Mouse (Mus musculus): Measurements from ENCODE around the gene Ccer2. TPM values are rescaled to one million over a fixed set of nuclear protein-coding genes. Genes with fewer than 3 reads are reported as not detected.

Ccer2 gene
- polyA plus RNA-seq, 1 experiment = not detected

DNA sequence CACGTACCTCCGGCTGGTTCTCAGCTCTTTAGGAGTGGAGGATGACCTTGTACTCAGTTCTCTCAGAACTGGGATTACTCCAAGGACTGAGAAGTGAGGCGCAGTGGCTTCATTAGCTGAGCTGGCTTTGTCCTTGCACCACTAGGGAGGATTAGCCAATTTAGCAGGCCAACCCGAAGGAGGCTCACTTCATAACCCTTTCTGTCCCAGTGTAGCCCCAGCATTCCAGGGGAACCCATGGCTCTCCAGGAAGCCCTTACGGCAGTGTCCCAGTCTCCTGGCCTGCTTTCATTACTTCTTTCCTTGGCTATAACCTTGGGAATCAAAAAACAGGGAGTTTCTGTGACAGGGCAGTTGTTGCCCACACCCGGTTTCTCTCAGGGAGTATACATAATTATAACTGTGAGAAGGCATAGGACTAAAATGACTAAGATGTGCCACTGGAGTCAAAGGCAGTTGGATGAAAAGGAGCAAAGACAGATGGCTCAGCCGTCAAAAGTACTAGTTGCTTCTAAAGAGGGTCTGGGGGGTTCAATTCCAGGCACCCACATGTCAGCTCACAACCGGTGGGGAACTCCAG, 51.8 kb downstream of the Ccer2 start:
- TF ChIP-seq CTCF (conservative IDR thresholded peaks at IDR 0.05; ENCODE audit: insufficient read depth, insufficient read length, low read depth, low read length) (no peak), POLR2A (IDR thresholded peaks at IDR 0.05; ENCODE audit: low read depth, low read length) (no peak)
- H3K4me1 ChIP-seq (ENCODE audit: control insufficient read depth, insufficient read depth, low read length) = peaks cover 34% of the 10 kb centered on the region
- 19% methylated on average over 6 of the region's 8 CpGs for WGBS
- no peaks in the 10 kb centered on the region for H3K27me3 ChIP-seq (replicated peaks; ENCODE audit: control insufficient read depth, insufficient read depth, low read length)
- peak overlapping the region; percentile 75 for H3K4me3 ChIP-seq (ENCODE audit: insufficient read depth, low read depth, low read length)
- DNase-seq = peak; percentile 51
- peak overlapping the region; percentile 95 for H3K27ac ChIP-seq (ENCODE audit: insufficient read depth, low read depth, low read length)
- H3K36me3 ChIP-seq (ENCODE audit: control insufficient read depth, insufficient read depth, low read length) = peaks cover 2% of the 10 kb centered on the region; the same call in 1 of the 2 replicates

DNA sequence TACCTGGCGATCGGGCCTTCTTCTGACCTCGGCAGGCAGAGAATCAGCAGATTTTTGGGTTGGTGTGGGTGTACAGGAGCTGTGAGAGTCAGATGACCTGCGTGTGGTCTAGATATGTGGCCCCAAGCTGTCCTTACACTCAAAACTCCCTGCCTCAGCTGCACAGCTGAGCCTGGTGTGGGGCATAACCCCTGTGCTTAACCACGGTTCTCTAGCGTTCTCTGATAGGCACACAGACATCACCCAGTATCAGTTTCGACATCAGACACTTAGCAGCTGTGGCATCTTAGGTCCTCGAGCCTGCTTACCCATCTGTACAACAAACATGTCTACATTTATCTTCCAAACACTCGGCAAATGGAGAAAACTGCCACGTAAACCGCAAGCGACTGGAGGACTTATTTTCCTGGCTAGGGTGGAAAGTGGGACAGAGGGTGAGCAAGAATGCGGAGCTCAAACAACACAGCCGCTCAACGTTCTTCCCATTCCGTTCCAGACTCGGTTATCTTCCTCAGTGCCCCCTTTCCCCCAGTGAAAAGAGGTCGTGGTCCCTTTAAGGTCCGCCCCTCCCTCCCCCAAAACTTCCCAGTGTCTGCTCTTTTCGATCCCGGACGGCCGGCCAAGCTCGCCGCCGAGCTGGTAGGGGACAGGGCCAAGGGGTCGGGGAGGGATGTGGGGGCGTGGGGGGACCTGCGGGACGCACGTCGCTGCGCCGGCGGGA, 52.4 kb downstream of the Ccer2 start, which contains the start of gene Hnrnpl:
Hnrnpl (plus strand) TSS at position 321 of the 721 bp plus-strand sequence.
- DNase-seq = peak; percentile 75
- no peak for TF ChIP-seq POLR2A (IDR thresholded peaks at IDR 0.05; ENCODE audit: low read depth, low read length)
- TF ChIP-seq CTCF (conservative IDR thresholded peaks at IDR 0.05; ENCODE audit: insufficient read depth, insufficient read length, low read depth, low read length) = no peak
- Histone ChIP-seq H3K4me1 (ENCODE audit: control insufficient read depth, insufficient read depth, low read length) (peaks cover 34% of the 10 kb centered on the region), H3K4me3 (ENCODE audit: insufficient read depth, low read depth, low read length) (peak within 1 kb of the TSS; percentile 75), H3K27ac (ENCODE audit: insufficient read depth, low read depth, low read length) (peak within 1 kb of the TSS; percentile 95), H3K27me3 (replicated peaks; ENCODE audit: control insufficient read depth, insufficient read depth, low read length) (no peaks in the 10 kb centered on the region), H3K36me3 (ENCODE audit: control insufficient read depth, insufficient read depth, low read length) (peaks cover 5% of the 10 kb centered on the region)
- 3% methylated on average over 35 of the region's 35 CpGs for WGBS

Other genes with a start within 250 kb of the Ccer2 start
- gene Ifnl2, start 245.7 kb upstream of the Ccer2 start, polyA plus RNA-seq (2012; rRNA removed) = not detected in 2 replicates
- not detected in 2 replicates for gene Ifnl3, start 233.3 kb upstream of the Ccer2 start, polyA plus RNA-seq (2012; rRNA removed)
- 12.4 and 13.3 TPM in 2 replicates for gene Sycn, start 215.3 kb upstream of the Ccer2 start, polyA plus RNA-seq (2012; rRNA removed)
- gene Nccrp1, start 208.9 kb upstream of the Ccer2 start, polyA plus RNA-seq (2012; rRNA removed) = 57.2 and 85.4 TPM in 2 replicates
- 67.0 and 79.0 TPM in 2 replicates for gene Samd4b, start 158.0 kb upstream of the Ccer2 start, polyA plus RNA-seq (2012; rRNA removed)
- gene Pak4, start 158.0 kb upstream of the Ccer2 start, polyA plus RNA-seq (2012; rRNA removed) = 36.9 and 41.8 TPM in 2 replicates
- not detected in 2 replicates for gene Acp7, start 124.8 kb upstream of the Ccer2 start, polyA plus RNA-seq (2012; rRNA removed)
- 1.1 and 1.6 TPM in 2 replicates for gene Fbxo27, start 63.3 kb upstream of the Ccer2 start, polyA plus RNA-seq (2012; rRNA removed)
- 1.1 and 1.3 TPM in 2 replicates for gene Fbxo17, start 39.4 kb upstream of the Ccer2 start, polyA plus RNA-seq (2012; rRNA removed)
- gene Mrps12, start 14.4 kb upstream of the Ccer2 start, polyA plus RNA-seq (2012; rRNA removed) = 79.8 and 96.7 TPM in 2 replicates
- gene Sars2, start 14.2 kb upstream of the Ccer2 start, polyA plus RNA-seq (2012; rRNA removed) = 19.4 and 22.9 TPM in 2 replicates
- gene Sirt2, start 10.6 kb downstream of the Ccer2 start, polyA plus RNA-seq (2012; rRNA removed) = 99.8 and 103 TPM in 2 replicates
- gene Nfkbib, start 11.3 kb downstream of the Ccer2 start, polyA plus RNA-seq (2012; rRNA removed) = 37.9 and 41.6 TPM in 2 replicates
- gene Rinl, start 32.8 kb downstream of the Ccer2 start, polyA plus RNA-seq (2012; rRNA removed) = 2.9 and 5.9 TPM in 2 replicates
- gene Hnrnpl, start 52.4 kb downstream of the Ccer2 start, polyA plus RNA-seq (2012; rRNA removed) = 172 and 214 TPM in 2 replicates
- 865 and 950 TPM in 2 replicates for gene Ech1, start 69.0 kb downstream of the Ccer2 start, polyA plus RNA-seq (2012; rRNA removed)
- 22.8 and 25.0 TPM in 2 replicates for gene Lgals4, start 77.7 kb downstream of the Ccer2 start, polyA plus RNA-seq (2012; rRNA removed)
- gene Lgals7, start 107.7 kb downstream of the Ccer2 start, polyA plus RNA-seq (2012; rRNA removed) = 1.1 and 1.6 TPM in 2 replicates
- gene Capn12, start 125.2 kb downstream of the Ccer2 start, polyA plus RNA-seq (2012; rRNA removed) = 0.11 and 0.24 TPM in 2 replicates
- gene Actn4, start 206.2 kb downstream of the Ccer2 start, polyA plus RNA-seq (2012; rRNA removed) = 340 and 367 TPM in 2 replicates
- 321 and 343 TPM in 2 replicates for gene Eif3k, start 225.7 kb downstream of the Ccer2 start, polyA plus RNA-seq (2012; rRNA removed)
- gene Map4k1, start 225.9 kb downstream of the Ccer2 start, polyA plus RNA-seq (2012; rRNA removed) = 2.3 and 6.2 TPM in 2 replicates